Mouse (Mus musculus): ENCODE measurements around the gene Fermt1. TPM values are rescaled to one million over a fixed set of nuclear protein-coding genes. Genes with fewer than 3 reads are reported as not detected.

Fermt1 gene
- total RNA-seq, 4 experiments from 2014 or later: 1.1 to 1.6 (median 1.4) TPM

DNA sequence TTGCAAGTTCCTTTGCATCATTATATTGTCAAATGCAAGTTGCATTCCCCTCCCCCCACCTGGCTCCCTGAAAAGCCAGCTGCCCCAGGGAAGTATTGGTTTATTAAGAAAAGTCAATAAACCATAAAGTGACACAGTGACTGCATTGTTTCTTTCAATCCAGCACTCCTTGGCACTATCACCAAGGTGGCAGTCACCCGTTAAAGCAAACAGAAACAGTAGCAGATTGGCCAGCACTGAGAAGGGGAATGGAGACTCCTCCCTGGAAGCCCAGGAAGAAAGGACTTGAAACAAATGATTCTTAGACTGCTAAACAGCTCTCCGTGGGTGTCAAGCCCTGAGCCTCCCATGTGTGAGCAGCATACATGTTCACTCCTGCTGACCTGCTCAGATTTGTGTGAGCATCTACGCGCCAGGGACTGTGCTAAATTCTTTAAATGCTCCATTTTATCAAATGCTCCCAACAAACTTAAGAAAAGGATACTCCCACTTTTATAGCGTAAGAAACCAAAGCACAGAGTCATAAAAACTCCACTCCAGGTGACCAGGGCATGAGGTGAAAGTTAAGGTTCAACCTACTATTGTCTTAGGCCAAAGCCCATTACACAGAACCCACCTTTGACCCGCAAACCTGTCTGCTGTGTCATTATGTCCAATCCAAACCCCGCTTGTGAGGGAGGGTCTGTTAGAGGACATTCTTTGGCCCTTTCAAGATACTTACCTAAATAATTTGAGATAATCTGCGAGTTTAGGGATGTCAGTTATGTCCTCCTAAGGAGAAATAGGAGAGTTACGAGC is 23.4 kb downstream of the Fermt1 start:
- DNase-seq (ENCODE audit: low spot score in 2 of 2): no peak

DNA sequence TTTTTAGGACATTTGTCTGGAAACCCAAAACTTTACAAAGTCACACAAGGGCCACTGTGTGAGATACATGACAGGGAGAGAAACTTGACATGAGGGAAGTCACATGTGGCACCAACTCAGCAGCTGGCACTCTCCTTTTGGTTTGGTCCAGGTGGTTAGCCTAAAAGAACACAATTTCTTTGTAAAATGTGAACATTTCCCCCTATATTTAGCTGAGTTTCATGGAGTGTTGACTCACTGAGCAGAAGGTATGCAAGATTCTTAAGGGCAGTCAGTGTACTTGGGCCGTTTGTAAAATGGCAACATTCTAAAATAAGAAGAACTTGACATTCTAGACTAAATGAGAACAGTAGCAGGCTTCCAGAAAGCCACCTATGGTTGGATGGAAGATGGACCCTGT is 30.9 kb downstream of the Fermt1 start:
- DNase-seq (ENCODE audit: low spot score in 2 of 2): no peak

DNA sequence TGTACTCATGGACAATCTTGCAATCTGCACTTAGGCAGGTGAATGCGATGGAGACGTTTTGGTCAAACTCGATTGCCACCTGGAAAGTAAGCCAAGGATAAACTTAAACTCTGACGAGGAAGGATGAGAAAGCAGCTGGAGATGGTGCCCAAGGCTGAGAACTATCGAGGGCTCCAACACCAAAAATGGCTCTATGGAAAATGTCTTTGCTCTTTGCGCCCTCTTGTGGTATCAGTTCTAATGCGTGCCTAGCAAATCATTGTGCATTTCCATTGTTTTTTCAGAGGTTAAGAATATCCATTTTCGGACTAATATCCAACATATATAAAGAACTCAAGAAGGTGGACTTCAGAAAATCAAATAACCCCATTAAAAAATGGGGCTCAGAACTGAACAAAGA is 38.9 kb downstream of the Fermt1 start:
- peak; percentile 36 to 46 for DNase-seq (ENCODE audit: low spot score in 2 of 2)

DNA sequence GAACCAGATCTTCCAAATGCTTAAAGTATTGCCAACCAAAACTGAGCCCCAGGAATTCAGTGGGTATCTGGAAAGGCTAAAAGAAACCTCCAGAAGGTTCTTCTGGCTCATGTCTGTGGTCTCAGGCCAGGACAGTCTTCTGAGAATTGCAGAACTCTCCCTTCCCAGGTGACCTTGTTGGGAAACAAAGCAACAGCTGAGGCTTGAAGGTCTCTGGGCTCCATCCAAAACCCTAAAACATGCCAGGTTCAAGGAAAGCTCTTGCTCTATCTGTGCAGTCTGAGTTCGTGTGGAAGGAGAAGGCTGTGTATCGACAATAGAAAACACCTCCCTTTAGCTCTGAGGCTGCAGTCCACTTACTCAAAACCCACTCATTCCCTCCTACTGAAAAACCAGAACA is 40.7 kb downstream of the Fermt1 start:
- DNase-seq (ENCODE audit: low spot score in 2 of 2): no peak

DNA sequence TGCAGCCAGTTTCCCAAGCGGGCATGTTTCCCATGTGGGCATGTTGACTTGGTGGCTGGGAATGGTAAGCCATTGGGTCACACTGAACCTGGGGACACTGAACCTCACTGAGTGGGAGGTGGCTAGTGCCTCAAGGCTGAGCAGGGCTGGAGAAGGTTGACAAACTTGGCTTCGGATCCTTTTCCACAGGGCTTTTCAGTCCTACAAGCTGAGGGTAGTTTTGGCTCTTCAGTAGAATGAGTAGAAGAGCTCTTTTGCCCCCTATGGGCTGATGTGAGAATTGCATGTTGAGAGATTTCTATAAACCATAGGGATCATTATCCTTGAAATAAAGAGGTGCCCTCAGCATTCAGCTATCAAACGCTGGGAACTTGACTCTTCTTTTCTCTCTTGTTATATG is 42.2 kb downstream of the Fermt1 start:
- peak; percentile 22 to 63 for DNase-seq (ENCODE audit: low spot score in 2 of 2)

DNA sequence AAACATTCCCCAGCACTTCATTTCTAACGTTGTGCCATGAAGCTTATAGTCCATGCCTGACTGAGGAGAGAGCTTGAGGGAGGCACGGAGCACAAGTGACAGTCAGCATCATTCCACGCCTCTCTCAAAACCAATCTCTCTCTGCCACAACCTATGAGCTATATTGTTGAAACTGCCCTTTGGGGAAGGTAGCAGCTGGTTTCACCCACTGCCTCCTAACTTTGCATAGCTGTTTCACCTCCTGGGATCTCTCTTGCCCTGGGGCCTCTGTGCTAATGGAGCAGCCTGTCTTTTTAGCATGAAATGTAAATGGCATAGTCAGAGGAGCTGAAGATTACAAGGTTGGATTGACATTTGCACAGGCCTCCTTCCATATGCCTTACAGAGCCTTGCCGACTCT is 43.6 kb downstream of the Fermt1 start:
- DNase-seq (ENCODE audit: low spot score in 2 of 2): no peak

DNA sequence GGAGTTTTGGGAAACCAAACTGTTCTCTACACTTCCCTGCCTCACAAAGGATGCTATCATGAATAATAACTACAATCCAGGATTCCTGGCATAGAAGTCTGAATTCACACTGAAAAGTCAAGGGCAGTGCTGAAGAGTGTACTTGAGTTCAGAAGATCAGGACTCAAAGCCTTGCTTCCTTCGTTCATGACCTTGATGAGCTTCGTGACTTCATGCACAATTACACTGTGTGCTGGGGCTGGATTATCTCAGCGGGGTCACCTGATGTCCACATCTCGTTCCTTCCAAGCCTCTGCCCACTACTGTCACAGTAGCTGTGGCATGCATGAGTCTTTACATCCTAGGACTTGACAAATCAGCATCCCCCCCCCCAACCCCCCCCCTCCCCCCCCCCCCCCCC is 44.1 kb downstream of the Fermt1 start:
- no peak for DNase-seq (ENCODE audit: low spot score in 2 of 2)

DNA sequence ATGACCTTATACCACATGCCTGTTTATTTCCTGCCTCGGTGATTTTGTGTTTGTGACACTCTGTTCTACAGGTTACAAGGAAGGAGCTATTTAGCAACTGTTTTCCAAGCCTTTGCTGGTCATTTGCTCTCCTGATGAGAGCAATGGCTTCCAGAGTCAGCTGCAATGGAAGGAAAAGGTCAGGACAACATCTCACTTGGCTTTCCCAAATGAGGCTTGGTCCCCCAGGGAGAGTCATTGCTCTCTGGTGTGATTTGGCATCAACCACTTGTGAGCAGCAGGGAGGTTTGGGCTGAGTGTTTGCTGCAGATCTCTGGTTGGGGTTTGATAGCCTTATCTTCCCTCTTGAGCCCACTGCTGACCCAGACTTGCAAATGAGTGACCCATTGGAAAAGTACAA is 45.1 kb downstream of the Fermt1 start:
- DNase-seq (ENCODE audit: low spot score in 2 of 2): no peak

DNA sequence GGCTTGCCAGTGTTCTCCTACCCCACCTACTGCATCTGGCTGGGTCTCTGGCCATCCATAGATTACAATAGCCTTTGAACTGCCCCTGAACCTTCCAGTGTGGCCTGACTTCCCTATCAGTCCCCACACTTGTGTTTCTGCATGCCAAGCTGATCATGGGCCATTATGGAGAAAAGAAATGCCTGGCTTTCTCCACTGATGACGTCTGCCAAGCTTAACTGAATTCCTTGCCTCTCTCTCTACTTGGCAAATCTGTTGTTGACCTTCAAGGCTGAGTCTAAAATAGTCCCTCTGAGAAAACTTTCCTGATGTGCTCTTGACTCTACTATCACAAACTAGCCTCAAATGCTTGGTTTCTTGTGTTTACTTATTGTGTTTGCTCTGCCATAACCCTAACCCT is 47.5 kb downstream of the Fermt1 start:
- DNase-seq (ENCODE audit: low spot score in 2 of 2): no peak

DNA sequence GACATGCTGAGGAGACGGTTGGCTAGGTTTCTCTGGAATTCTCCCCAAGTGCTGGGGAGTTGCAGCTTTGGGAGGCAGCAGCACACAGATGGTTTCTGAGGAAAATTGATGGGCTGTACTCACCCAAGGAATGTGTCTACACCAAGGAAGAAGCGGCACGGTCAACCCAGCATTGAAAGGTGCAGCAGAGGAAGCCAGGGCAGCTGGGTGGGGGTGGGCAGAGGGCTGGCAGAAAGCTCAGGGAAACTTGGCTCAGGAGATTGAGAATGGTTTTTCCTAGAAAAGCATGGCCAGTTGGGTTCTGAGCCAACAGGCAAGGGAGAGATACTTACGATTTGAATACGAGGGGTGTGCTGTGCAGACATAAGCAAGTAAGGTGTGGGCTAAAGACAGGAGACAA is 51.9 kb downstream of the Fermt1 start:
- DNase-seq (ENCODE audit: low spot score in 2 of 2): no peak

DNA sequence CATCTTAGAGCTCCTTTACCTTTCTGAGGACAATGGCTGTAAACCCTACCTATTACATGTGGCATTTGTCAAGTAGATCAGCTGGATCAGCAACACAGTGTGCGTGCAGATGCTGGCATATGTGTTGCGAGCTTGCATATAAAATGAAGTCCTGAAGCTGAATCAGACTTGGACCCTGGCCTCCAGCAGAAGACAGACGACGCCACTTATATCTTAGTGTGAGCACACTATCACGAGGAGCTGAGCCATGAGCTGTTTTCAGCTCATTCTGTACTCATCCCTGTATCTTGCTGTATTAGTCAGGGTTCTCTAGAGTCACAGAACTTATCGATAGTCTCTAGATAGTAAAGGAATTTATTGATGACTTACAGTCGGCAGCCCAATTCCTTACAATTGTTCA is 60.4 kb downstream of the Fermt1 start:
- no peak for DNase-seq (ENCODE audit: low spot score in 2 of 2)

DNA sequence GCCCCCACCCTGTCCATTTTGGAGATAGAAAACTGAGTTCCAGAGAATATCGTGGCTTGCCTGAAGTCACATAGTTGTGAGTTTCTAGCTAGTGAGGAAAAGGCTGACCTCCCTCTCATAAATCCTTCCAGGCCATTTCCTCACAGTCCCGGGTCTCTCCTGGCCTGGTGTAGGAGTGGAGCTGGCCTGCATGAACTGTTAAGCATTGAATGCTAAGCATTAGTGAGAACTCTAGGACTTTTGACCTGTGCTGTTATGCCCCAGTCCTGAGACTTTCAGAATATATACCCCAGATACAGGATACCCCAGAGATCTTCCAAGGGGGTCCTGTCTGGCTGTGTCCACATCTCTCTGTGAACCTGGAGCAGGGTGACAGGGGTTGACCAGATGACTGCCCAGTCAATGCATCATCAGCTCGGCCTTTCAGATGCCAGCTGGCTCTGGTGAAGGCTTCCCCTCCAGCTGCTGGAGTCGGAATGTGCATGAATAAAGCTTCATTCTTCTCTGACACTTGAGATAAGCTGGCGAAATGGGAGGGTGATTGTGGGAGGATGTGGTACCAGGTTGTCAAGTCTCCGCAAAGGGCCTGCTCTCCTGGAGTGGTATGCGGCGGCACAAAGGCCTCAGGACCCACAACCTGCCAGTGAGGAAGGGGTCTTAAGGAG is 61.3 kb downstream of the Fermt1 start:
- no peak for DNase-seq (ENCODE audit: low spot score in 2 of 2)

DNA sequence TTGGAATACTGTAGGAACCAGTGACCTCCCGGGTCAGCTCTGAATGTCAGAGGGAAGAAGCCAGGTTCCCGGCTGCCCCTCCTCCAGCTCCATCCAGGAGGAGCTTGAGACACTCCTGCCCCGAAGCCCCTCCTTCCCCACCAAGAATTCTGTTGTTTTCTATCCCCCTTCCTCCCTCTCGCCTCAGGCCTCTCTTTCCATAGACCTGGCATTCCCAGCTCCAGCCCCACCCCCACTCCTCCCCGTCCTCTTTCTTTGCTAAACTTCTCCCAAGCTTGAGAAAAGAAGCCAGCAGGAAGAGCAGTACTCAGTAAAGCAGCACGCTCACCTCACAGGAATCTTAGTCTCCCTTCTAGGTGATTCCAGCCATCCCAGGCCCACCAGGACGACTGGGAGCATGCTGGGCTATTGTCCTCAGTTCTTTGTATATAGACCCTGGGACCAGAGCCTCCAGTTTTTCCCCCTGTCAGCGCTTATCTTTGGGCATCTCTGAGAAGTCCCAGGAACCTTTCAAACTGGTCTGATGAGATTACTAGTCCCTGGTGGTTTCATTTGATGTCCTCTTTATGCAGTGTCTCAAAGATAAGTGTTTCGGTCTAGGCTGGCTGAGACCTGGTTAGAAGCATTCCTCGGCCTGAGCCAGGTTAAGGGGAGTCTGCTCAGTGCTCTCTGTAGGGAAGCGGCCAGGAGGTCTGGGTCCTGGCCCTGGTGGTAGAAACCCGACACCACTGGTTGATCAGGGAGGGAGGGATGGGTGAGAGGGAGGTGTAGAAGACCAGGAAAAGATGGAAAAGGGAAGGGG is 64.7 kb downstream of the Fermt1 start, which contains the start of gene Lrrn4:
Lrrn4 (minus strand) TSS at position 48 of the 802 bp plus-strand sequence.
- no peak for DNase-seq (ENCODE audit: low spot score in 2 of 2)

DNA sequence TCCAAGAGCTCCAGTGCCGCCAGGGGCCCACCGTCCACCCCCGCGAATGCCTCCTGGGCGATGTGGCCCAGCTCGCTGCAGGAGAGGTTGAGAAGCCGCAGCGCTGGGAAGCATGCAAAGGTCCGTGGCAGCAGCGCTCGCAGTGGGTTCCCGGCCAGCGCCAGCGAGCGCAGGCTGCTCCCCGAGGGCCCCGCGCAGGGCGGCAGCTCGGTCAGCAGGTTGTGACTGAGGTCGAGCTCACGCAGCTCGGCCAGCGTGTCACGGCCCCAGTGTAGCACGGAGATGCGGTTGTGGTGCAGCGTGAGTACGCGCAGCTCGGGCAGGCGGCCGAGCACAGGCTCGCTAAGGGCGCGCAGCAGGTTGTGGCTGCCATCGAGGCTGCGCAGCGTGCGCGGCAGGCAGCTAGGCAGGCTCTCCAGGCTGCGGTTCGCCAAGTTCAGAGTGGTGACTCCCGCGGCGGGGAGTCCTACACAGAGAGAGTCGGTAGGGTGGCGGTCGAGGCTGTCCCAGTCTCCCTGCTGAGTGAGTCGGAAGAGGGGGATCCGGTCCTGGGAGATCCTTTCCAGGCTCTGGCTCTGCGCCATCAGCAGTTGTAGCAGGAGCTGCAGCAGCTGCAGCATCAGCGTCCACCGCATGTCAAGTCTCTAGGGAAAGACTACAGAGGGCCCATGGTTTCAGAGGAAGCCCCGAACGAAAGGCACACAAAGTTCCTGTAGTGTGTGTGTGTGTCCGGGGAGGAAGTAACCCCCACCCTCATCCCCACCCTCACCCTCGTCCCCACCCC is 66.3 kb downstream of the Fermt1 start:
- DNase-seq (ENCODE audit: low spot score in 2 of 2): peak in 1 of 2 experiments; percentile 15

DNA sequence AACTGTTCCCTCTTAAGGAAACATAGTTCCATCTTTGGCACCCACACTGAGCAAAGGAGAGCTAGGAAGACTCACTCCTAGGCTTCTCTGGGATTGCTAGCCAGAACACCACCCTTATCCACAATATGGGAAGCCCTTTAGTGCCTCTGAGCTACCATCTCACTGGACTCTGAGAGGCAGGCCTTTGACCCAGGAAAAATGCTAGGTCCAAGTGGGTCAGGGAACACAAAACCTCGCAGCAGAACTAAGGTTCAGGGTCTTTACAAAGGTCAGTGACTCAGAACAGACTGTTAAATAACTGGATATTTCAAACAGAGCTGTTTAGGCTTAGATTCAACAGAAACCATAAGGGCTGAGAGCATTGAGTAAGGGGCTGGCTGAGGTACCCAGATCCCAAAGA is 68.7 kb downstream of the Fermt1 start:
- DNase-seq (ENCODE audit: low spot score in 2 of 2): no peak

DNA sequence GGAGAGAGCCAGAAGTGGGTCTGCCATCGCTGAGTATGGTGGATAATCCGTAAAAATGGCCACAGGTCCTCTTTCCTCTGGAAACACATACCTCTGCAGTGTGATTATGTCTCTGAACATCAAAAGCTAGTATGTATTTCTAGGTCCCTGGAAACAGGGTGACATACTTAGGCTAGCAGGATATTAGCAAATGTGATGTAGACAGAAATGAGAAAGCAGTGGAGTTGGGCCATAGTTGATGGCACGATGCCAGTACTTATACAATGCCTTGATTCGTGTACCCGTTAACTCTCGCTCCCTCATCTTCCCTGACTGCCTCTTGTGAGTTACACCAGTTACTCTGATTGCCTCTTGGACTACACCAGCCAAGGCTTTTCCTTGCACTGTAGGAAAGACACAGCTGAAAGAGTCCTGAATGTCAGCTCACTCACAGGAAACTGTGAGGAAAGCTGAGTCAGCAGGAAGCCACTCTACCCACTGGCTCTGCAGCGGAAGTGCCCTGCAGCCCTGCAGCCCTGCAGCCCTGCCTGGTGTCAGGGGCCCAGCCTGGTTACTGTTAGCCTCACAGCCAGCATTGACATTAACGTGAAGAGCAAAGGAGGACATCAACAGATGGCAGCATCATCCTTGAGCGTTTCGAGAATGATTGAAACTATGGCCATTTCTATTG is 71.9 kb downstream of the Fermt1 start:
- no peak for DNase-seq (ENCODE audit: low spot score in 2 of 2)

DNA sequence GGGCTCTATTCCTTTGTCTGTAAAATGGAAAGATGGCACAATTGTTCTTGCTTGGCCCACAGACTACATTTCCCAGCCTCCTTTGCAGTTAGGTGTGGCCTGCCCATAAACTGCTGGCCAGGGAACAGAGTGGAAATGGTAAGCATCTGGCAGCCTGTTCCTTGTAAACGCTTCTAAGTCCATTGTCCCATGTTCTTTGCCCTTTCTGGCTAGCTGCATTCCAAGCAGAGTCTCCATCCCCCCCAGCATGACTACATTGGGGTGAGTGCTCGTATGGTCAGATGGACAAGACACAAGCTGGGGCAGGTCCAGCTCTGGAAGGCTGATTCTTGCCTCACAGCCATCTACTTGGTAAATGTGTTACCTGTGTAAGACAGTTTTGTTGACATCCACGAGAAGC is 74.0 kb downstream of the Fermt1 start:
- no peak for DNase-seq (ENCODE audit: low spot score in 2 of 2)

DNA sequence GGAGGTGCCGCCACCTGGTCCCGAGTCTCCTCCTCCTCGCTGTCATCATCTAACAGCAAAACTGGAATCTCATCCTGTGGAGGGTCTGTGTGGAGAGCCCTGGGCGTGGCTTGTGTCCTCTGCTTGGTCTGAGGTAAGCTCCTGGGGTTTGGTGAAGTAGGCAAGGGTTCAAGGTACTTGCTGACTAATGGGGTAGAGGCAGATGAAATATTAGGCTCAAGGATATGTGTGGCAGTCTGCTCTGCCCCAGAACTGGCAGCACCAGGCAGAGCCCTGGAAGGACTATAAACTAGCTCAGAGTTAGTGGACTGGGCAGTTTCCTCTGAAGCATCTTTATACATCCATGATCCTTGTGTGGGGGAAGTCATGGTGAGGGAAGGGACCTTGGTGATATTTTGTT is 75.4 kb downstream of the Fermt1 start:
- DNase-seq (ENCODE audit: low spot score in 2 of 2): no peak

DNA sequence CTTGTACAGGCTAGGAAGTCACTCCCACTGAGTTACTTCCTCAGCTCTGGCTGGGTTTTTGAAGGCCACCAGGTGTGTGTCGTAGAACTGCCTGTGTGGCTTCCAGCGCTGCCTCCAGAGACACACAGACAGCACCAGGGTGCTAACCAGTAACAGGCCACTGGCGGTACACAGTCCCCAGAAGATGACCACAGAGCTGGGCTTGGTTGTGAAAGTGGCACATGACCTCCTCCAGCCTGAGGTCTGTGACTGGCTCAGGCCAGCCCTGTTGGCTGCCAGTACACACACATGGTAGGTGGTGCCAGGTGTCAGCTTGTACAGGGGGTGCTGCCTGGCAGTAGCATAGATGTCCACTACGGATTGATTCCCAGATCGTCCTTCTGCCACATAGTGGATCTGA is 76.0 kb downstream of the Fermt1 start:
- no peak for DNase-seq (ENCODE audit: low spot score in 2 of 2)

DNA sequence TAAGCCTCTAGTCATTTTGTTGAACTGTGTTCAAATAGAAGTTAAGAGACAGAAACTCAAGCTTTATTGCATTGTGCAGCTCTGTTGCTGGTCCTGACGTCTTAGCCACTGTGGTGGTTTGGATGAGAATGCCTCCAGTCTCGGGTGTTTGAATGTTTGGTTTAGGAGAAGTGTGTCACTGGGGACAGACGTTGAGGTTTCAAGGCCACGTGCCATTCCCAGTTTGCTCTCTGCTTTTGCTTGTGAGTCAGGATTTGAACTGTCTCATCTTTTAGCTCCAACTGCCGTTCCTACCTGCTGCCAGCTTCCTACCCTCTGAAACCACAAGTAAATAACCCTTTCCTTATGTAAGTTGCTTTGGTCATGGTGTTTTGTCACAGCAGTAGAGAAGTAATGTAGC is 78.2 kb downstream of the Fermt1 start:
- DNase-seq (ENCODE audit: low spot score in 2 of 2): no peak

DNA sequence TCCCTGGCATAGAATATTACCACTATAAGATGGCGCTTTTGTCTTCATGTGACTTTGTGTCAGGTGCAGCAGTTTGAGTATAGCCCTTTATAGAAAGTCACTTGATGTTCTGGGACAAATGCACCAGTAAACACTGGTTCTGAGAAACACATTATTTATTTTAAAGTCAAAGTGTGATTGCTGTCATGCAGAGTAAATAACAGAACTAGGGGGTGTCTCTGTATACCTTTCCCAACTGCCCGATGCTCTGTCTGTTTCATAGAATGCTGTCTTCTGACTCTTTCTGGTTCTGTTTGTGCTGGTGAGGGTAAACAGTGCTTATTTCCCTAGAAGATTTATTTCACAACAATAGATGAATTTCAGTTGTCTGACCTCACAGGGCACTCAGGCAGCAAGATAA is 82.4 kb downstream of the Fermt1 start:
- no peak for DNase-seq (ENCODE audit: low spot score in 2 of 2)

All from layer of hippocampus, adult 8-10 months (tissue).